Mouse (Mus musculus) heart, adult 8-10 months (tissue): ENCODE results near the gene Fam45a. TPM values are rescaled to one million over a fixed set of nuclear protein-coding genes. Genes with fewer than 3 reads are reported as not detected.
A peak's percentile ranks its signal among the peaks of the same experiment; 100 is the strongest.
"Not testable (repeated sequence)": the region's sequence is repeated elsewhere in the genome, so short reads cannot be mapped to it uniquely, and the experiment has no call there.

Experiments
- DNase-seq: peaks from one replicate; pipeline ENCODE4 v3.0.0; 2022; ENCODE audit warnings: low spot score
- microRNA-seq: library from miRNA; unstranded; fragments of <30 nt; microRNA quantifications from one replicate; pipeline ENCODE4 v1.2.0, GENCODE M21; 2022
- total RNA-seq, 4 experiments: library from RNA; stranded (reverse); gene quantifications; 2 replicates each; pipeline ENCODE4 v1.2.4; 2022

Fam45a gene
- total RNA-seq, 4 experiments from 2014 or later = 13.1 to 19.7 (median 16.1) TPM

DNA sequence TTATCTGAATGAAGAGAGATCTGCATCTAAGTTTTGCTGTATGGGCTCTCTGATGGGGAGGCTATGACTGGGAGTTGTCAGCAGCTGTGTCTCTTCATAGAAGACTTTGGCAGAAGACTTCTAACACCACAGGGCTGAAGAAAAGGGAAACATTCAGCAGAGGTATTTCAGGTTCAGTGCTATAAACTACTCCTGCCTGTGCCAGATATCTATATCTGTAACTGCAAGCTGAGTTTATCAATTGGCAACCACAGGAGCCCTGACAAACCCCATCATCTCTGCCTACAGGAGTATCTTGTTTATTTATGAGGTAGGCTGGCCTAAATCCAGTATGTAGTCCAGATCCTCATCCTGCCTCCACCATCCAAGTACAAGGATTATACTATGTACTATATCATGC, 31.9 kb downstream of the Fam45a start:
- no peak for DNase-seq

DNA sequence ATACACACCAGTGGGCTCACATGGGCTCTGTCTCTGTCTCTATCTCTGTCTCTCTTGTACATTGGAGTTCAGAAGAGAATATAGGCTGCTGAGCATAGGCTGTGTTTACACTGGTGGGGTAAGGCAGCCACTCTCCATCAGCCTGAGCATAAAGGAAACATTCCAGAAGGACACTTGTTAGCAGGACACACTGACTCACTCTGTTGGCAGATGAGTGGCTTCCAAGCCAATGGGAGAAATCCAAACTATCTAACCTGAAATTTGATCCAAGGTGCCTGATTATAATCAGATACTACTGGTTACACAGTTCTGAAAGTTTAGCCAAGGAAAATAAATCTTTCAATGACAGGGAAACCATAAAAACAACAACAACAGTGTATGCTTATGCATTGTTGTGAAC, 34.3 kb downstream of the Fam45a start:
- DNase-seq = no peak

DNA sequence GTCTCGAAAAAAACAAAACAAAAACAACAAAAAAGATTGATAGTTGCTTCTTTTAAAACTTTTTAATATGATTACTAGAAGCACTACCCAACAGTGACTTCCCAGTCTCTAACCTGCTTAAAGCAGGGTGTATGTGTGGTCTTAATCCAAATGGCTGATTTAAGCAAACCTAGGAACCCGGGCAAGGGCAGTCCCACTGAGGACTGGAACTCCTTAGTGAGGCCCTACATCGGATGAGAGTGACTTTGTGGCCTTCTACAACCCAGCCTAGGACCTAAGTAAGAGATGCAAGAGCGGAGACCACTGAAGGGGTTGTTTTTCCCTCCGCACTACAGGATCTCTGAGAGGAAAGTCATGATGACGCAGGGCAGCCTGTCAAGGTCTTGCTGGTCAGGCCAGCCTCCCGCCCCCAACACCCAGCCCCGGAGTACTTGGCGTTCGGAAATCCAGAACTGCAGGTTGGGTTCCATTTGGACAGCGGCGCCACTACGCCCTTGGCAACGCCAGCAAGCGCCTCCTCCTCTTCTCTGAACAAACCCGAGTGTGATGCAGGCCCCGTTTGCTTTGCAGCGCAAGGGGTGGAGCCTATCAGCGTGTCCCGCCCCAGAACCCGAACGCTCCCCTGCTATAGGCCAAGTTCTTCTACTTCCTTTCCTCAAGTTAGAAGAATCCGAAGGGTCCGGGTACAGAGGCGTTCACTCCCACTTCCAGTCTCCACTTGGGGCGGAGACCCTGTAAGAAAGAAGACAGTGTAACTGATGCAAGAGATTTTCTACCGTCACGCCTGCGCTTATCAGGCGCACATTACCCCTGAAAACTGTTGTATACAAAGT, 49.7 kb downstream of the Fam45a start, which contains the start of gene Sfxn4:
Sfxn4 (minus strand) TSS at position 612 of the 833 bp plus-strand sequence.
- DNase-seq = peak; percentile 95

DNA sequence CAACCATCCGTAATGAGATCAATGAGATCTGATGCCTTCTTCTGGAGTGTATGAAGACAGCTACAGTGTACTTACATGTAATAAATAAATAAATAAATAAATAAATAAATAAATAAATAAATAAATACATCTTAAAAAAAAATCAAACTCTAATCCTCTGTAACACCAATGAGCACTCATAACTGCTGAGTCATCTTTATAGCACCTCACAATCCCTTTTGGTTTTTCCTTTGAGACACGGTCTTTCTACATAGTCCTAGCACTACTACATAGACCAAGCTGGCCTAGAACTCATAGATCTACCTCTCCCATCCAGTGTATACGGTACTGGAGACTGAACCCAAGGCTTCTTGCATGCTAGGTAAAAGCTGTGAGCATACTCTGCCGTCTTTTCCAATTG, 54.8 kb downstream of the Fam45a start:
- DNase-seq = not testable (repeated sequence)

DNA sequence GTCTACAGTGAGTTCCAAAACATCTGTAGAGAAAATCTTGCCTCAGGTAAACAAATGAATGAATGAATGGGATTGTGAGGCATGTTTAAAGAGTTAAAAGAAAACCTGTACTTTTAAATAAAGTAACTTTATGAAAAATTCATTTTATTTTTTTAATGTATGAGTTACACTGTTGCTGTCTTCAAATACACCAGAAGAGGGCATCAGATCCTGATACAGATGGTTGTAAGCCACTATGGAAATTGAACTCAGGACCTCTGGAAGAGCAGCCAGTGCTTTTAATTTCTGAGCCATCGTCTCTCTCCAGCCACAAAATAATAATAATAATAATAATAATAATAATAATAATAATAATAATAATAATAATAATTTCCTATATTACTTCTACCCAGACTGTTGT, 59.1 kb downstream of the Fam45a start:
- DNase-seq = no peak

DNA sequence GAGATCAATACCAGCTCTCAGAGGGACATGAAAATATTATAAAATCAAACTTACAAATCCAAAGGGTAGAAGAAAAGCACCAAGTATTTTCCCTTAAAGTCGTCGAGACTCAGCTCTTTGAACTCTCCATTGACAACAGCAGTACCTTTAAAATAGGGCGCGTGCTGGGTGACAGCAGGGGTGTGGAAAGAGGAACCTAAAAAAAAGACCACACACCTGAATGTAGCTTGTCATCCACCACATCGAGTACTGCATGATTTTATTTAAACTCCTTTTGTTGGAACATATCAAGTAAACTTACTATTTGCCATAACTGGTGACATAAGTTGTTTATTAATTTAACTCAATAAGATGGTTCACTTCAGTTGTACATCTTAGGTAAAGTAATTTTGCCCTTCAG, 60.0 kb downstream of the Fam45a start:
- no peak for DNase-seq

DNA sequence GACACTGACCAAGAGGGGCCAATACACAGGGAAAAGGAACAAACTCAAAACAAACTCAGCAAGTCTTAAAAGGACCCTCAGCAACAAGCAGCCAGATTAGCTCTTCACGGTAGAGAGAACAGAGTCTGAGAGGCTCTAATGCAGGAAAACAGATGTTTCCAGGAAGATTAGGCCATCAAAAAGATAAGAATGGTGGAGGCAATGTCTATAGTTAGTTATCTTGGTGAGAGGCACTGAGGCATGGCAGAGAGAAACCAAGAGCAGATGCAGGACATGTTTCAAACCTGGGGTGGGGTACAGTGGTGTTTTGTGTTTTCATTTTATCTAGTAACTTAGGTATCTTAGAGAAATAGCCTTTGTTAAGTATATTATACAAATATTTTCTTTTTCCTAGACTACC, 60.9 kb downstream of the Fam45a start:
- DNase-seq = no peak

DNA sequence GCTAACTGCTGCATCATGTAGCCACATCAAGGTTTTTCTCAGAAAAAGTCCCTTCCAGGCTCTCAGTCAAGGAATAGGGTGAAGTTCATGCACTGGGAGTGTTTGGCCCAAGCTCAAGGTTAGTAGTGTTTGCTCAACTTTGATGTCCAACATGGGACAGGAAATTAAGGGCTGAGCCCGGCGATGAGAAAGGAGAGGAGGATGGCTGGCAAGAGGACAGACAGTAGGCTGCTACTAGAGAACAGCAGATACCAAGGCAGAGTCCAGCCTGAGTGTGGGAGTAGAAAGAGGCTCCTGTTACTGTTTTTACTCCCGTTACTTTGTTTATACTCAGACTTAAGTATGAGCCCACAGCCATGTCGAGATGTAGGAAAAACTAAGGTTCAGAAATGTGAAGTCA, 62.1 kb downstream of the Fam45a start:
- no peak for DNase-seq

DNA sequence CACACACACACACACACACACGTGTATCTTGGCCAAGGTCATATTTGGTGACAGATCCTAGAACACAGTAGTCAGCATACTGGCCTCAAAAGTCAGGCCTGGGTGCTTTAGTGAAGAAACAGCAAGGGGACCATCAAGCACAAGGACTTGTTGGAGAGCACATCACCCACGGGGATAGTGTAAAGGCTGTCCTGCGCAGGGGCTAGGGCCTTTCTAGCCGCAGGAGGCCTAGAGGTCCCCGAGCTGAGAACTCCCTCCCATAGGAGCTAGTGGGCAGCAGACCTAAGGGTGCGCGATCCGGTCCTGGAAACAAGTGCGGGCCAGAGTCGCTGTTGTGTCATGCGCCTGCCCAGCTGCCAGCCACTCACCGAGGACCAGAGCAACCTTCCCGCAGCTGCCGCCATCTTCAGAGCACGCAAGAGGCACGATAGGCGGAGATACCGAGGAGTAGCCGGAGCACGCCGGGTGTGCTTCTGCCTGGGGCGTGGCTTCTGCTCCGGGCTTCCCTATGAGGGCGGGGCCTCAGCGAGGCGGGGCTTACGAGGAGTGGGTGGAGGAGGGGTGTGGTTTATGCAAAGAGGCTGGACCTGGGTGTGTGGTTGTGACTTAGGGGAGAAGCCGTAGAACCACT, 62.8 kb downstream of the Fam45a start, which contains the start of gene Prdx3:
Prdx3 (minus strand) TSS at position 493 of the 631 bp plus-strand sequence.
- peak; percentile 97 for DNase-seq

DNA sequence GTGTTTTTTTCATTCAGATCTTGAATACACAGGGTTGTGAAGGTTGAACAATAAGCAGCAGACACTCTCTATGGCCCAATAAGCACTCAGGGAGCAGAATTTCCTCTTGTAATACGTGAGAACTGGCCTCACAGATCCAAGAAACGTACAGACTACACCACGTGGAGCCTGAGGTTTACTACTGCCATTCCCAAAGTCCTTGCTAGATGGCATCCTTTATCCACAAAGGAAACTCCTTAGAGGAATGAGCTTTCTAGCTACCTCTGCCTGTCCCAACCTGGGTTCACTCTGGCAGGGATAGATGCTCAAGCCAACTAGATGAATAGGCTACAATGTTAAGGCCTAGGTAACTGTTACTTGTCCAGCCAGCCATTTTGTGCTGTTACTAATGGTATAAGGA, 71.7 kb downstream of the Fam45a start:
- DNase-seq = peak; percentile 53

Small RNA genes lying within 50 kb of the gene (microRNA-seq; reads per million reads assigned to microRNA genes)
- not detected for gene mmu-mir-3084-1

Other genes with a start within 250 kb of the Fam45a start
- gene Cacul1, start 230.6 kb upstream of the Fam45a start, total RNA-seq = 10 to 100 TPM; 24.8 to 30.4 (median 27.9) TPM
- gene Nanos1, start 55.6 kb upstream of the Fam45a start, total RNA-seq = under 1 TPM; 0.06 to 0.22 (median 0.12) TPM
- 100 to 1,000 TPM; 102 to 115 (median 107) TPM for gene Eif3a, start 20.9 kb upstream of the Fam45a start, total RNA-seq
- gene Sfxn4, start 49.9 kb downstream of the Fam45a start, total RNA-seq = 10 to 100 TPM in 1 of 4 experiments, 1 to 10 TPM in 3; 6.9 to 10.8 (median 8.9) TPM
- gene Prdx3, start 63.0 kb downstream of the Fam45a start, total RNA-seq = 100 to 1,000 TPM; 388 to 412 (median 399) TPM
- gene Grk5, start 78.2 kb downstream of the Fam45a start, total RNA-seq = 10 to 100 TPM; 21.4 to 45.5 (median 35.8) TPM